Mouse (Mus musculus) G1E (cell line): ENCODE data around the gene Zfp992.
"Not testable (repeated sequence)": the region's sequence is repeated elsewhere in the genome, so short reads cannot be mapped to it uniquely, and the experiment has no call there.

ENCODE experiments used
- CTCF ChIP-seq: IDR thresholded peaks from 2 replicates; pipeline ENCODE4 v1.5.1; 2012; ENCODE audit warnings: low read depth, low read length, inconsistent platforms, mixed read lengths
- GATA1 ChIP-seq: IDR thresholded peaks from 2 replicates; pipeline ENCODE4 v1.6.1; 2012; ENCODE audit warnings: borderline replicate concordance, low read length, inconsistent platforms, mixed read lengths
- TAL1 ChIP-seq: conservative IDR thresholded peaks from 2 replicates; pipeline ENCODE4 v1.6.1; 2012; ENCODE audit warnings: low read depth, low read length, inconsistent platforms, mixed read lengths

DNA sequence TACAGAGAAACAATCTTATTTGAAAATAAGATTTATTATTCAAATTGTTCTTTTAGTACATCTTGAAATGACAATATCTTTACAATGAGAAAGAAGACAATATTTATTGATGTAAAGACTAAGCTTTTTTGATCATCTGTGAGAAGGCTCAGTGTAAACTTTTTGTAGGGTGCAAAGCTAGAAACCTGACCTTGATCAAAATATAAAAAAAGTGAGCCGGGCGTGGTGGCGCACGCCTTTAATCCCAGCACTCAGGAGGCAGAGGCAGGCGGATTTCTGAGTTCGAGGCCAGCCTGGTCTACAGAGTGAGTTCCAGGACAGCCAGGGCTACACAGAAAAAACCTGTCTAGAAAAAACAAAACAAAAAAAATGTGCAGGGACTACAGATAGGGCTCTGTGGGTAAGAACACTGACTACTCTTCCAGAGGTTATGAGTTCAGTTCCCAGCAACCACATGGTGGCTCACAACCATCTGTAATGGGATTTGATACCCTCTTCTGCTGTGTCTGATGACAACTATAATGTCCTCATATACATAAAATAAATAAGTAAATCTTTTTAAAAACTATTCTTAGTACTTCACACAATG is 44.6 kb downstream of the Zfp992 start:
- not testable (repeated sequence) for TF ChIP-seq CTCF, TAL1, GATA1
